Mouse (Mus musculus) brain, embryonic 18.5 days (tissue): ENCODE results near the gene Vezf1.
"Not testable (repeated sequence)": the region's sequence is repeated elsewhere in the genome, so short reads cannot be mapped to it uniquely, and the experiment has no call there.

Experiments used
- DNase-seq: peaks from one replicate; pipeline ENCODE4 v3.0.0-alpha.2; 2012; ENCODE audit warnings: low read depth, low spot score

The Vezf1 gene

DNA sequence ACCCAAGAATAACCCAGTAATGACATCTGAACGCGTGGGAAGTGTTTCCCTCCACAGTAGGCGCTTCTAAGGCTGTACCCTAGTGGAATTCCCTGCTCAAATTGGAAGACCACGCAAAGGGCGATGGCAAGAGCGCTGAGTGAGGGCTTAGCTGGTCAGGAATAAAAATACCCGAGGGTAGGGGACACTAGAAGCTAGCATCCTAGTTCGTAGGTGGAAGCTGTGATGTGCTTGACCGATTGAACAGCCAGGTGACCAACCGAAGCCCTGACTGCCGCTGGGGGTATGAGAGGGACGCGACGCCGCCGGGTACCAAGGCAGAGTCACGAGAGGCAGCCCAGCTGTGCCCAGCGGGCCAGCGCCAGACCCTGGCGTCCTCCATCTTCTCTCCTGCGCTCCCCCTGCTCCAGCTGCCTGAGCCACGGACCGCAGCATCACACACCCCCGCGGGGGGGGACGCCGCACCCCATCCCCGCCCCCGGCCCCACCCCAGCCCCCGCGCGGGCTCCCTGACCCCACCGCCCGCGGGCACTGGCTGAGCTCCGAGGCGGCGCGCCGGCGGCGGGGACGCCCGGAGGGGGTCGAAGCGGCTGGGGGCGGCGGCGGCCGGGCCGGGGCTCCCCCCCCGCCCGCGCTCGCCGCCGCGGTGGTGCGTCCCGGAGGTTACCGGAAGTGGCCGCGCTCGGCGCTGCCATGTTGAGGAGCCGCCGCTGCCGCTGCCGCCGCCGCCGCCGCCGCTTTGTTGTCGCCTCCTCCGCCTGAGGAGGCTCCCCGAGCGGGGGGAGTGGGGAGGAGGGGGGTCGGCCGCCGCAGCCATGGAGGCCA, at the start of gene Vezf1:
Gene Vezf1, plus strand, starts transcription at position 694 of the 825 bp plus-strand sequence.
- DNase-seq: no peak

DNA sequence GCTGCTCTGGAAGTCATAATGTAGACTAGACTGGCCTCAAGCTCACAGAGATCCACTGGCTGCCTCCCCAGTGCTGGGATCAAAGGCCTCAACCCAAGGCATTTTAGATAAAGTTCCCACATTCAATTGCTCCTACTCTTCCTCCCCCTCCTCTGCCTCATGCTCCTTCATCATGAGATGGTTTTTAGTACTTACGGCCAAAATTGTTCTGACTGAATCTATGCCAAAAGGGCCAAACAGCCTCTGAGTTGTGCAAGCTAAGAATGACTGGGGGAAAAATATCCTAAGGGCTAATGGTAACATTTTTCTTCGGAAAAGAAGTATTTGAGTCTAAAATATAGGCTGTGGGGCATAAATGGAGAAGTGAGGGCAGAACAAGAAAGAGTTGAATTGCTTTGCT, 44.1 kb upstream of the Vezf1 start:
- DNase-seq: no peak

DNA sequence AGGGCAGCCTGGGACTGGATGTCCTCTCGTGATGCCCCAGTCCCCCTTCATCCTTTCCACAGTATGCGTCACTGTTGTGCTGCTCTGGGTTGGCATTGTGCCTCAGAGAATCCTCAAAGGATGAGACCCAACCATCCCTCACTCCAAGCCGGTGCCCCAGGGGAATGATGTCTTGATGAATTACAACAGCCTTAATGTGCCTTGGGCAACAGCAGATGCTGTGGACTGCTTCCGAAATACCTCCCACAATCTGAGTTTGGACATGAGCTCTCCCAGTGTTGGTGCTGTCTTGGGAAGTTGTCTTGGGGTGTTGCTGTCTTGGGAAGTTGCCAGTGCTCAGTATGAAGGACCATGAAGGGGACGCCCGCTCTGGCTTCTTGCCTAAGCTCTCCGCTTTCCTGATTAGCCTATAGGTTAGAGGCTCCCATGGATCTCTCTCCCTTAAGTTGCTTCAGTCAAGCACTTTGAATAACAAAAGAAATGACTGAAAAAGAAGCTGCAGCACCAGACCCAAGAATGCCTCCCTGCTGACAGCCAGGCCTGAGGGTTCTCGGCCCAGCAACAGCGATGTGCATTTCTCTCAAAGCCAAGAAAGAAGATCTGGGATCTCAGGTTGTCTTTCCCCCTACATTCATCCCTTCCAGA, 40.6 kb upstream of the Vezf1 start:
- no peak for DNase-seq

DNA sequence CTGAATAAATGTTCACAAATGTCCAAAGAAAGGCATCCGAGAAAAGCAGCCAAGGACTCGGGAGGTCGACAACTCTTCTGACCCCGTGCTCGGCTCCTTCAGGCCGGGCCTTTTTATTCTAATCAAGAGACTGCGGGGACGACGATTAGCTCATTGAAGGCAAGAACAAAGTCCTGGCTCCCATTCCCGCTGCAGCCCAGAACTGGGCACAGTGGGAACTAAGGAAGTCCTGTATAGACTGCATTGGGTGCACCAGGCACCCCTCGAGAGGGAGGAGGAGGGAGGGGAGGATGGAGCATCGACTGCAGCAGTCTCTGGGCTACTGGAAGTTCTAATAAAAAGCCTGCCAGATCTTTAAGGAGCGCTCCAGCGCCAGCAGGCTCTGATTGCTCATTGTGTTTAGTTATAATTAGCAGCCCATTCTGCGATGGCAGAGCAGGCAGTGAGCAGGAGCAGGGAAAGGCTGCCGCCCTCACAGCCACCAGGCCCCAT, 39.8 kb upstream of the Vezf1 start:
- peak; percentile 47 for DNase-seq

DNA sequence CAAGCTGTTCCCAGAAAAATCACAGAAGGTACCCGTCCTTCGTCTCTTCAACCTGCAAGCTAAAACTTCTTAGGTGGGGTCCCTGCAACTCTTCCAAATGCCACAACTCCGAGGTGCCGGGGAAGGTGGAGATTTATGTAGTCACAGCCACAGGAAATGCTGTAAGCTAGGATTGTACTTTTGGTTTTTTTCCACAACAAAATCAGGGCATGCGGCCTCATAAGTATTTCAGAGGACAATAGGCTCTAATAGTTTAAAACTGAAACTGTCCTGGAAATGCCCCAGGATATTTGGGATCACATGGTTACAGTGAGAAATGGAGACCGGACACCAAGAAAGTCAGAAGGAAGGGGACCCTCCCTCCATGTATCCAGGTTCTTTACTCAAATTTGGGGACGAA, 37.9 kb upstream of the Vezf1 start:
- DNase-seq: no peak

DNA sequence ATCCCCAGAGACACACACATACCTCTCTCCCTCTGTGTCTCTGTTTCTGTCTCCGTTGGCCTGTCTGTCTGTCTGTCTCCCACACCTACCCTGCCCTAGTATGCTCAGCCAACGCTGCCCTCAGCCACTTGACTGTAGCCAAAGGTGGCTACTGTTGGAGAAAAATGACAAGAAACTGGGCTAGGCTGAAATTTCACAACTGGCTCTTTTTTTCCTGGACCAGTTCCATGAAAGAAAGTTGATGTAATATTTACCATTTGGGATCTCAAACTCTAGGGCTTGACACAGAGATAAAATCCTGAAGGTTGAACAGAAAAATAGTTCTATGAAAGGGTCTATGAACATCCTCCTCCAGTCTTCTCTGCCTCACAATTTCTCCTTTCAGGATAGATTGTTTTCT, 37.2 kb upstream of the Vezf1 start:
- no peak for DNase-seq

DNA sequence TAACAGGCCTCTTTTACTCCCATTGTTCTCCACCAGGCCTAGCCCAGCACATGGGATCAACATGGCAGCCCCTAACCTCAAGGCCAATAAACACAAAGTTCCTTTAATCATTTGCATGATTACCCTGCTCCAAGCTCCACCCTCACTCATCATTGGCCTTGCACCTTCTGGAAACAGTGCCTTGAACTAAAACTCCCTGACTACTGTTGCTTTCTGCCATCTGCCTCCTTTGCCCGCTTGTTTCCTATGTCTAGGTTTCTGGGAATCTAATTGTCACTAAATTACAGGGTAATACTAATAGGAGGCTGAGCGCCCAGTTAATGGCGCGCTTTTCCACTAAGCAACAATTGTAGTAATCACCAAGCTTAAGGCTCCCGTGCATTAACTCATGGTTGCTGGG, 36.3 kb upstream of the Vezf1 start:
- DNase-seq: no peak

DNA sequence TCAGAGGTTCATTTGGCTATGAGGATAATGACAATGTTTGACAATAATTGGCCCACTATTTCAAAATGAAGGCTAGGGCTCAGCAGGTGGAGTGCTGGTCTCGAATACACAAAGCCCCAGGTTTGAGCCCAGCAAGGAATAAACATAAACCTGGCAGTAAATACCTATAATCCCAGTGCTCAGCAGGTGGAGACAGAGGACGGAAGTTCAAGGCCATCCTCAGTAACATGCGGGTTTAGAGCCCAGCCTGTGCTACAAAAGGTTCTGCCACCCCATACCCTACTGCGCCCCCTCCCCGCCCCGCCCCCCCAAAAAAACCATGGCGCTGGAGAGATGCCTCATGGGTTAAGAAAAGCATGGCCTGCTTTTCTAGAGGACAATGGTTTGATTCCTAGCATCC, 32.1 kb upstream of the Vezf1 start:
- no peak for DNase-seq

DNA sequence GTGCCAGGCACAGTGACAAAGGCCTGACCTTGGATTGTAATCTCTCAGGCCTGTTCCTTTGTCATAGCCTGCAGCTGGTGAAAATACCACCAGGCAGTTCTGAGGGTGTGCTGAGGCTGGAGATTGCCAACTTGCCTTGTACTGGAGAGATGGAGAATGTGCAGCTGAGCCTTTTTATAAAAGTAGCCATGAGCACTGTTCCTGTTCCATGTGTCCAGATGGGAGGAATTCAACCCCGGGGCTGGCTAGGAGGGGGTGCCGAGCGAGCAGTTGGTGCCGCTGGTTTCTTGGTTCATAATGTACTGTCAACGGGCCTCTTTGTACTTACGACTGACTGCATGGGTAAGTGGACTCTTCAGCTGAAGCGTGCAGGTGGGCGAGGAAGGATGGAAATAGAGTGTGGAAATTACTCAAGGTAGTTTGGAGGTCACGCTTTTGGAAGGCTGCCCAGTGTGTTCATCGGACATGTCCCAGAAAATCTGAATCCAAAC, 31.3 kb upstream of the Vezf1 start:
- DNase-seq: no peak

DNA sequence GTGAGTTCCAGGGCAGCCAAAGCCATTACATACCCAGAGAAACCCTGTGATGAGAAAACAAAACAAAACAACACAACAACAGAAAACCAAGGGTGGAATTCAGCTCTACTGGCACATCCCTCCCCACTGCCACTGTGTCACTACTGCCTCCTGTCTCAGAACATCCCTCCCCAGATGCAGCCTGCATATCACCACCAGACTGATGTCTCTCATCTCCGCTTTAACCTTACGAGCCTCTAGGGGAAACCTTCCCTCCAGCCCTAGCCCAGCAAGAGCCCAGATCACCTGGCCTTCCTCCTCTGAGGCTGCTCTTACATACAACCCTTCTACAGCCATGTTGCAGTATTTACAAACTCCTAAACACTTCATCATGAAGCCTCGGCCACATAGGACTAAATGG, 30.7 kb upstream of the Vezf1 start:
- no peak for DNase-seq

DNA sequence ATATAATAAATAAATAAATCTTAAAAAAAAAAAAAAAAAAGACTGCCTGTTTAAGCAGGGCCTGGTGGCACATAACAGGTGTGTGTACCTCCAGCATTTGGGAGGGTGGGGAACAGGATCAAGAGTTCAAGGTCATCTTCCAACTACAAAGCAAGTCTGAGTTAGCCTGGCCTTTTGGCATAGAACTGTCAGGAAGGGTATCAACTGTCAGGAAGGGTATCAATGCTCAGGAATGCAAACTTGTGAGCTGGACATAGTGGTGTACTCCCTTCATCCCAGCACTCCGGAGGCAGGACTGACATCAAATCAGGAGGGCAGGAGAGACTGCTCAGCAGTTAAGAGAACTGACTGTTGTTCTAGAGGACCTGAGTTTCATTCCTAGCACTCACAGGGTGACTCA, 29.0 kb upstream of the Vezf1 start:
- DNase-seq: no peak

DNA sequence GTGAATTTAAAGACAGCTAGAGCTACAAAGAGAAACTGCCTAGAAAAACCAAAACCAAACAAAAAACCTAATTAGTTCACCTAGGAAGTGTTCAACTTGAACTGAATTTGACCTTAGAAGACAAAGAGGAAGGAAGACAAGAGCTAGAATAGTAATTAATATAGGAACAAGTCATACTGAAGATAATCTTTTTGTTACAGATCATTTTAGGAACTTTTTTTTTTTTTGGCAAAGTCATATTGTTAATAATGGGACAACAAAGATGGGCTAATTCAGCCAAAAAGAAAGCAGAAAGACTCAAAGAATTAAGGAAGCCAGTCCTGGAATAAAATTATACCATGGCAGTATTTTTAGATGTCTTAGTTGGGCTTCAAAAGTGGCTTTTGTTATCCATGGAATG, 23.8 kb upstream of the Vezf1 start:
- no peak for DNase-seq

DNA sequence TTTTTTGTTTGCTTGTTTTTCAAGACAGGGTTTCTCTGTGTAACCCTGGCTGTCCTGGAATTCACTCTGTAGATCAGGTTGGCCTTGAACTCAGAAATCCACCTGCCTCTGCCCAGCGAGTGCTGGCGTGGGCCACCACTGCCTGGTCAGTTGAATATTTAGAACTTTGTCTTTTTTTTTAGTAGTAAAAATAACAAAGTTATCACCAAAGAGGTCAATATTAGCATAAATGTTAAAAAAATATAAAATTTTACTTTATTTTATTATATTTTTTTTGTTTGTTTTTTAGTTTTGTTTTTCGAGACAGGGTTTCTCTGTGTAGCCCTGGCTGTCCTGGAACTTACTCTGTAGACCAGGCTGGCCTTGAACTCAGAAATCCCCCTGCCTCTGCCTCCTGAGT, 22.9 kb upstream of the Vezf1 start:
- not testable (repeated sequence) for DNase-seq

DNA sequence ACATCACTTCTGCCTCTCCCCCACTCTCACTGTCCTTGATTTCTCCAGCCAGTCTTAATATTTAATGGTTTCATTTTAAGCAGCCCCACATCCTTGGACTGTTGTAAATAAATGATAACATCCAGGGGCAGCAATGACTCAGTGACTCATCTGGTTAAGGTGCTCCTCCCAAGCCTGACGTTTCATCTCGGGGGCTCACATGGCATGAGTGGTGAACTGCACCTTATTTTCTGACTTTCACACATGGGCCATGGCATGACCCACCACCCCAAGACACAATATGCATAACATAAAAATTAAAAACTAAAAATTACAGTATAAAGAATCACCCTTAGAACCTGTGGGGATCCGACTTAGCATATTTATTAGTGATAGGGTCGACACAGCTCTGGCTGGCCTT, 22.2 kb upstream of the Vezf1 start:
- no peak for DNase-seq

DNA sequence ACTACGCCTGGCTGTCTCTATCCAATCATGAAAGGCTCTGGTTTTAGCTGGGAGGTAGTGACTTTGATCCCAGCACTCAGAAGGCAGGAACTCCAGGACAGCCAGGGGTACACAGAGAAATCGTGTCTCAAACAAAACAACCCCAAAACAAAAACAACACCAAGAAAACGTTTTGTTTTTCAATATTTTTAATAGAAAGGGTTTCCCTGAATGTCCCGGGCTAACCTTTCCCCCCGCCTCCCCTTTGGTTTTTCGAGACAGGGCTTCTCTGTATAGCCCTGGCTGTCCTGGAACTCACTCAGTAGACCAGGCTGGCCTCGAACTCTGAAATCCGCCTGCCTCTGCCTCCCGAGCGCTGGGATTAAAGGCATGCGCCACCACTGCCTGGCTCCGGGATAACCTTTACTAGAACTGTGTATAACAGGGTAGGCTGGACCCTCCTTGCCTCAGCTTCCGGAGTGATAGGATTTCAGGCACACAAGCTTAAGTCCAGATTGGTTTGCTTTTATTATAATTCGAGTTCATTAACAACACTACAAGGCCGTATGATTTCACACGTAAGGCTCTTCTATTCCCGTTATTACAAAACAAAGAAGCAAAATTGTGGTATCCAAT, 21.6 kb upstream of the Vezf1 start:
- DNase-seq: no peak

DNA sequence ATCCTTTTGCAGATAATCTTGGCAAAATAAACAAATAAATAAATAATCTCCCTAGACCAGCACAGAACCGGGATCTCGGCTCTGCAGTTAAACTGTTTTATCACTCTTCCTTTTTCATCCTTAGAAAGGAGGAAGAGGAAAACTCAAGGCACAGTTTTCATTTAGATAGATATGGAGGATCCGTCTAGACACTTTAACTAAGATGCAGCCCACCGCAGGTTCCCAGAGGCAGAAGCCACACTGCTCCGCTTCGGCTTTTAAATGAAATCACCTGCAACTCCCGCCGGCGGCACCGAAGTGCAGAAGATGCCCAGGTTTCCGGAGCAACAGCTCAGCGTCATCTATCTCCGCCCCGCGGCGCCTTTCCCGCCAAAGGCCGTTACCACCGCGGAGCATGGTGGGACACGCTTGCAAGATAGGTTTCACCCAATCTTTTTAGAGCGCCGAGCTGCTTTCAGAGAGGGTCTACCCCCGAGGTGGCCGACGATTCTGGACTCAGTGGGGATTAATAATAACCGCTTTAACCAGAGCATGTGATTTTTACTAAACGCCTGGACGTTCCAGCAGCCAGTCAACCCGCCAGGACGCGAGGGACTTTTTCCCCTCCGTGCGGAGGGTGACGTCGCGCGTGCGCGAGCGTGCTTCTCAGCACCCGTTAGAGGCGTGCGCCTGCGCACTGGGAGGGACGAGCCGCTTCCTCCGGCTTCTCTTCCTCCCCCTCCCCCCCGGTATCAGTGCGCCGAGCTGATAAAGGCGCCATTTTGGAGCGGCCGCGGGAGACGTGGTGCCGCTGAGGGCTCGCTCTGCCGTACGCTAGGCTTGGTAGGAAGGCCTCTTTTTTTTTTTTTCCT, 20.9 kb upstream of the Vezf1 start, which contains the start of gene Srsf1:
Gene Srsf1, plus strand, starts transcription at position 430 of the 851 bp plus-strand sequence.
- peak; percentile 97 for DNase-seq

DNA sequence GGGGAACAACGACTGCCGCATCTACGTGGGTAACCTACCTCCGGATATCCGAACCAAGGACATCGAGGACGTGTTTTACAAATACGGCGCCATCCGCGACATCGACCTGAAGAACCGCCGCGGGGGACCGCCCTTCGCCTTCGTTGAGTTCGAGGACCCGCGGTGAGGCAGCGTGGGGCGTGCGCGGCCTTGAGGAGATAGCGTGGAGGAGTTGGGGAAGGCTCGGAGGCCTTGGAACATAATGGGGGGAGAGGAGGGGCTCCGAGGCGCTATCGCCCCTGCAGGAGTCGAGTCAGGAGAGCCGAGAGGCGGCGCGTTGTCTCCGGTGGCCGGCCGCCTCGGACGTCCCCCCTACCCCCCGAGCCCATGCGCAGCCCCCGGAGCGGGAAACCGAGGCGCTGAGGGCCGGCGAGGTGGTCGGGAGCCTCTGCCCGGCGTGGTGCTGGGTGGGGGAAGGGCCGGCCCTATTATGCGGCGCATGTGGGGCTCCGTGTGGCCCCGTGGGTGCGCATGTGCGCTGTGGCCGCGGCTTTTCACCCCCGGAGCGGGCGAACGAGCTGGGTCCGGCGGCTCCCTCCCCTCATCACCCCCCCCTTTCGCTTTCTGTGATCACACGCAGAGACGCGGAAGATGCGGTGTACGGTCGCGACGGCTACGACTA, 20.1 kb upstream of the Vezf1 start:
- DNase-seq: no peak

DNA sequence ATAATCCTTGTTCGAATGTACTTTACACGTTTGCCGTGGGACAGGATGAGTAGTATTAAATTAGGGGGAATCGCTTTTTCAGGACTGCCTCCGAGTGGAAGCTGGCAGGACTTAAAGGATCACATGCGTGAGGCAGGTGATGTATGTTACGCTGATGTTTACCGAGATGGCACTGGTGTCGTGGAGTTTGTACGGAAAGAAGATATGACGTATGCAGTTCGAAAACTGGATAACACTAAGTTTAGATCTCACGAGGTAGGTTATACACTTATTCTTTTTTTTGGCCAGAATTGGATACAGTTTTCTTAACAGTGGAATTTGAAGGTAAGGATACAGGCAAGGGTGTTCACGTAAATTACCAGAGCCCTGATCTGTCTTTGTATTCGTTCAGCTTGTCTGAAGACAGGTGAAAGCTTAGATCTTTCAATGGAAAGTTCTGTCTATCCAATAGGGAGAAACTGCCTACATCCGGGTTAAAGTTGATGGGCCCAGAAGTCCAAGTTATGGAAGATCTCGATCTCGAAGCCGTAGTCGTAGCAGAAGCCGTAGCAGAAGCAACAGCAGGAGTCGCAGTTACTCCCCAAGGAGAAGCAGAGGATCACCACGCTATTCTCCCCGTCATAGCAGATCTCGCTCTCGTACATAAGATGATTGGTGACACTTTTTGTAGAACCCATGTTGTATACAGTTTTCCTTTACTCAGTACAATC, 19.0 kb upstream of the Vezf1 start:
- DNase-seq: no peak

DNA sequence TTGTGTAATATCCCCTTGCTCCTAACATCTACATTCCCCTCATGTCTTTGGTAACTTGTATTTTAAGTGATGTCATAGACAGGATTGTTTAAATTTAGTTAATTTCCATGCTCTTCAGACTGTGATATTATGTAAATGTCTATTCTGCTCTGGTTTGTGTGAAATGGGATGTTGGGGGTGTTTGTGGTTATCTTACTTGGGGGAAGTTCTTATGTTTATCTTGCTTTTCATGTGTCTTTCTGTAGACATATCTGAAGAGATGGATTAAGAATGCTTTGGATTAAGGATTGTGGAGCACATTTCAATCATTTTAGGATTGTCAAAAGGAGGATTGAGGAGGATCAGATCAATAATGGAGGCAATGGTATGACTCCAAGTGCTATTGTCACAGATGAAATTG, 18.3 kb upstream of the Vezf1 start:
- DNase-seq: no peak

DNA sequence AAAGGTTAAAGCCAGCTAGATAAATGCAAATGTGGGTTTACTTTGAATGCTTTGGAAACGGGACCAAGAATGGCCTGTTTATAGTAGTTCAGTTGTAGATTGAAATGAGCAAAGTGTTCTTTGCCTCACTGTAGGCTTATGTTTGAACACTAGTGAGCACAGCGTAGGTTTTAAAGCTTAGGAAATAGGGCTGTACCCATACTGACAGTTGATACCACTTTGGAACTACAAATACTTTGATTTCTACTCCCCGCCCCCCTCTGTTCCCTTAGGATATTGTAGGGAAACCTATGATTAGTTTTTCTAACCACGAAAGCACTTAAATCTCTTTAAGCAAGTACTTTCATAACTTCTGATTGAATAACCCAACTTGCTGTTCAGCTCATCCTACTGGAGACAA, 15.4 kb upstream of the Vezf1 start:
- DNase-seq: no peak
